Mouse (Mus musculus) ES-Bruce4 (cell line): ENCODE data around the gene Fcgrt.

Experiments used
- CTCF ChIP-seq: IDR thresholded peaks from one replicate; pipeline ENCODE4 v1.8.1; 2011; ENCODE audit warnings: low read depth, low read length
- EP300 ChIP-seq: IDR thresholded peaks from 2 replicates; pipeline ENCODE4 v1.6.1; 2011; ENCODE audit warnings: low read depth, low read length; ENCODE audit not compliant: insufficient read depth
- POLR2A ChIP-seq: IDR thresholded peaks from one replicate; pipeline ENCODE4 v1.8.1; 2011; ENCODE audit warnings: low read length; ENCODE audit not compliant: insufficient read depth

DNA sequence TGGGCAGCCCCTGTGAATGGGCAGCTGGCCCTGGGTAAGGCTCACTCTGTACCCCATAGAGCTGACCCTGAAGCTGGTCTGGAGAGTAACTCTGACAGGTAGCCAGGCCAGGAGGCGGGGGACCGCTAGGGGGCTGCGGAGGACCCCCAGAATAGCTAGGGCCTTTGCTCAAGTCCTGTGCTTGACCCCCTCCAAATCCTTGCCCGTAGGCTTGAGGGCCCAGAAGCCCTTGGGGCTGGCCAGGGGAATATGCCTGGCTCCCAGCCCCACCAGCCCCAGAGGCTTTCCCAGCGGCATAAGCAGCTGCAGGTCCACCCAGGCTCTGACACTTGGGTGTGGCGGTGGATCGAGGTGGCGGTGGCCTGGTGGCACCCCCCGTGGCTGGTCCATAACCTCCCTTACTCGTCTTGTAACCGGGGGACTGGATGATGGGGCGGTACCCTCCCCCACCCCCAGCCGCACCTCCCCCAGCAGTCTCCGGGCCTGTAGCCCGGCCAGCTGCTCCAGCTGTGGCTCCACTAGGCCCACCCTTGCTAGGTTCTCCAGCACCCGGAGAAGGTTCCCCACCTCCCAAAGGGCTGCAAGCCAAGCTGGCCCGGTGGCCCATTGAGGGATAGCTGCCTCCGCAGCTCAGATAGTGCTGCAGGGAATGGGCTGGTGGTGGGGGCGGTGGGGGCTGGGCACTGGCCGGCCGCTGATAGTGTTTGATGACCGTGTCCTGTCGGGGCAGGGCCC is 54.6 kb downstream of the Fcgrt start:
- TF ChIP-seq CTCF (no peak), POLR2A (no peak), EP300 (no peak)
